In genomic region chr2:91455826-91456225, GRCm38 (mm10) we compare ENCODE assay signal across 8 mouse cellular contexts. TPM values are rescaled to one million over a fixed set of nuclear protein-coding genes. Genes with fewer than 3 reads are reported as not detected.
DNase-seq lines count a peak whose midpoint lies in the region; ATAC-seq and TF ChIP-seq lines count a peak whose summit lies in the region.

No protein-coding gene starts in this region.

- H3K4me3 ChIP-seq in kidney, postnatal 0 days (replicated peaks; ENCODE audit: low read depth, low read length), result no peak overlapping the region
- no peak overlapping the region for H3K4me3 ChIP-seq in kidney, embryonic 15.5 days (replicated peaks)
- no peak overlapping the region for H3K4me3 ChIP-seq in neural tube, embryonic 15.5 days (replicated peaks)
- no peak overlapping the region for H3K4me3 ChIP-seq in intestine, embryonic 15.5 days (replicated peaks)

- no peak for ATAC-seq in kidney, postnatal 0 days (replicated peaks; ENCODE audit: low FRiP score, low read depth)
- no peak for ATAC-seq in kidney, embryonic 15.5 days (replicated peaks; ENCODE audit: low FRiP score)
- ATAC-seq in neural tube, embryonic 15.5 days (ENCODE audit: low FRiP score), result peak; percentile 34; the same call in 1 of the 2 replicates
- ATAC-seq in intestine, embryonic 15.5 days, result no peak

- H3K36me3 ChIP-seq in kidney, postnatal 0 days (ENCODE audit: insufficient read depth, low read length), result no peaks in the 10 kb centered on the region
- H3K36me3 ChIP-seq in kidney, embryonic 15.5 days, result no peaks in the 10 kb centered on the region
- H3K36me3 ChIP-seq in neural tube, embryonic 15.5 days, result no peaks in the 10 kb centered on the region
- no peaks in the 10 kb centered on the region for H3K36me3 ChIP-seq in intestine, embryonic 15.5 days

- 5% methylated on average over 4 of the region's 4 CpGs for WGBS in kidney, postnatal 0 days
- 3% methylated on average over 4 of the region's 4 CpGs for WGBS in kidney, embryonic 15.5 days
- WGBS in neural tube, embryonic 15.5 days, result 4% methylated on average over 4 of the region's 4 CpGs
- 4% methylated on average over 4 of the region's 4 CpGs for WGBS in intestine, embryonic 15.5 days

- no peak overlapping the region for H3K27ac ChIP-seq in kidney, postnatal 0 days
- no peak overlapping the region for H3K27ac ChIP-seq in kidney, embryonic 15.5 days
- peak overlapping the region; percentile 42; the same call in 1 of the 2 replicates for H3K27ac ChIP-seq in neural tube, embryonic 15.5 days (replicated peaks)
- no peak overlapping the region for H3K27ac ChIP-seq in intestine, embryonic 15.5 days

- no peaks in the 10 kb centered on the region for H3K9me3 ChIP-seq in kidney, postnatal 0 days (replicated peaks; ENCODE audit: low read length)
- no peaks in the 10 kb centered on the region for H3K9me3 ChIP-seq in kidney, embryonic 15.5 days (replicated peaks)
- H3K9me3 ChIP-seq in neural tube, embryonic 15.5 days (replicated peaks), result no peaks in the 10 kb centered on the region
- H3K9me3 ChIP-seq in intestine, embryonic 15.5 days, result no peaks in the 10 kb centered on the region

- H3K27me3 ChIP-seq in kidney, postnatal 0 days (ENCODE audit: insufficient read depth, low read length), result no peaks in the 10 kb centered on the region
- H3K27me3 ChIP-seq in kidney, embryonic 15.5 days, result peaks cover 8% of the 10 kb centered on the region
- 0 out of 2 replicates have a peak, but pooled peaks cover 5% of the 10 kb centered on the region for H3K27me3 ChIP-seq in neural tube, embryonic 15.5 days (replicated peaks)
- H3K27me3 ChIP-seq in intestine, embryonic 15.5 days (replicated peaks), result no peaks in the 10 kb centered on the region

- no peak overlapping the region for H3K4me2 ChIP-seq in kidney, postnatal 0 days (ENCODE audit: low read length)
- no peak overlapping the region for H3K4me2 ChIP-seq in kidney, embryonic 15.5 days
- H3K4me2 ChIP-seq in neural tube, embryonic 15.5 days, result no peak overlapping the region
- no peak overlapping the region for H3K4me2 ChIP-seq in intestine, embryonic 15.5 days (replicated peaks)

- no peak overlapping the region for H3K9ac ChIP-seq in kidney, postnatal 0 days (ENCODE audit: low read depth, low read length)
- no peak overlapping the region for H3K9ac ChIP-seq in kidney, embryonic 15.5 days
- no peak overlapping the region for H3K9ac ChIP-seq in neural tube, embryonic 15.5 days (replicated peaks)
- H3K9ac ChIP-seq in intestine, embryonic 15.5 days, result no peak overlapping the region

- 0 out of 2 replicates have a peak, but pooled peaks cover 4% of the 10 kb centered on the region for H3K4me1 ChIP-seq in kidney, postnatal 0 days (replicated peaks; ENCODE audit: insufficient read depth, low read length)
- peaks cover 58% of the 10 kb centered on the region for H3K4me1 ChIP-seq in kidney, embryonic 15.5 days
- peaks cover 28% of the 10 kb centered on the region for H3K4me1 ChIP-seq in neural tube, embryonic 15.5 days
- H3K4me1 ChIP-seq in intestine, embryonic 15.5 days (replicated peaks), result peaks cover 7% of the 10 kb centered on the region; the same call in 1 of the 2 replicates

- peak; percentile 50 for DNase-seq in adrenal gland, postnatal 14 days
- DNase-seq in adrenal gland, postnatal 4 days (ENCODE audit: low spot score in 2 of 2), result no peak
- peak; percentile 90 for DNase-seq in kidney, postnatal 0 days (ENCODE audit: low spot score)
- peak; percentile 89 for DNase-seq in R1 (ENCODE audit: low read depth, low spot score)
- peak; percentile 36 for DNase-seq in heart, postnatal 4 days

- TF ChIP-seq CTCF in kidney, postnatal 0 days (IDR thresholded peaks at IDR 0.05; ENCODE audit: low read depth), result peak; percentile 85

RNA-seq across cellular contexts. Expression of gene Lrp4, which starts 1.5 kb away (rescaled TPM):
- total RNA-seq in adrenal gland, postnatal 14 days (2021), result 5.2 and 5.3 TPM in 2 replicates
- total RNA-seq in adrenal gland, postnatal 4 days (2021), result 10 to 100 TPM; 10.9 to 14.2 TPM
- polyA plus RNA-seq in kidney, postnatal 0 days (2015; fragmentation: Nextera tagmentation; extraction: Ambion mirVana), result 5.9 and 7.0 TPM in 2 replicates
- polyA plus RNA-seq in kidney, embryonic 15.5 days (2015; fragmentation: Nextera tagmentation; extraction: Ambion mirVana), result 9.3 and 9.5 TPM in 2 replicates
- total RNA-seq in heart, postnatal 4 days (2021), result 10 to 100 TPM; 12.9 to 13.2 TPM
- 6.8 and 7.3 TPM in 2 replicates for polyA plus RNA-seq in neural tube, embryonic 15.5 days (2015; fragmentation: Nextera tagmentation; extraction: Ambion mirVana)
- 8.7 and 9.2 TPM in 2 replicates for polyA plus RNA-seq in intestine, embryonic 15.5 days (2015; fragmentation: Nextera tagmentation; extraction: Ambion mirVana)

RNA-seq across cellular contexts. Expression of gene 1110051M20Rik, which starts 11.3 kb away (rescaled TPM):
- 14.9 TPM in 2 replicates for total RNA-seq in adrenal gland, postnatal 14 days (2021)
- total RNA-seq in adrenal gland, postnatal 4 days (2021), result 10 to 100 TPM; 24.7 to 30.2 TPM
- polyA plus RNA-seq in kidney, postnatal 0 days (2015; fragmentation: Nextera tagmentation; extraction: Ambion mirVana), result 55.7 and 56.8 TPM in 2 replicates
- polyA plus RNA-seq in kidney, embryonic 15.5 days (2015; fragmentation: Nextera tagmentation; extraction: Ambion mirVana), result 56.0 and 65.7 TPM in 2 replicates
- 10 to 100 TPM; 13.5 to 13.7 TPM for total RNA-seq in heart, postnatal 4 days (2021)
- polyA plus RNA-seq in neural tube, embryonic 15.5 days (2015; fragmentation: Nextera tagmentation; extraction: Ambion mirVana), result 133 and 141 TPM in 2 replicates
- polyA plus RNA-seq in intestine, embryonic 15.5 days (2015; fragmentation: Nextera tagmentation; extraction: Ambion mirVana), result 36.3 and 38.6 TPM in 2 replicates

Comparison
In these comparisons a context has a peak if more than half of its experiments do, and no peak if none do; other contexts are left out.
1. DNase-seq: peak in adrenal gland, postnatal 14 days (single experiment), kidney, postnatal 0 days (single experiment), R1 (single experiment) and heart, postnatal 4 days (single experiment); none in adrenal gland, postnatal 4 days (0 of 2).